Mouse (Mus musculus) Patski (cell line): ENCODE results near the gene Isca2. TPM values are rescaled to one million over a fixed set of nuclear protein-coding genes. Genes with fewer than 3 reads are reported as not detected.

Experiments
- ATAC-seq: fragments of 100-300 bp; one replicate; pipeline ENCODE4 v1.8.0; 2021
- CTCF ChIA-PET: fragments of 350-600 bp; sonication (Branson Sonifier 250); formaldehyde crosslinking; loops from one replicate; lab custom pipeline; 2022; ENCODE audit warnings: inconsistent platforms; lab: Charles Lee
- POLR2A ChIA-PET: fragments of 350-600 bp; sonication (Branson Sonifier 250); formaldehyde crosslinking; loops from one replicate; lab custom pipeline; 2022; ENCODE audit warnings: antibody characterized with exemption, inconsistent platforms; lab: Charles Lee
- DNase-seq: peaks from one replicate; pipeline ENCODE4 v3.0.0-alpha.2; 2011; ENCODE audit warnings: low read depth, low spot score
- H3K27me3 ChIP-seq: fragments of 371-371 bp; one replicate; pipeline ENCODE4 v1.5.1; 2021
- CTCF ChIP-seq: fragments of 100-300 bp; IDR thresholded peaks from one replicate; pipeline ENCODE4 v1.5.1; 2021
- in situ Hi-C: fragments of 300-500 bp; cut with MboI; formaldehyde crosslinking; loops from 3 replicates; pipeline ENCODE4 v1.11.1; 2018; ENCODE audit warnings: low pct_unique_long_range_greater_than_20kb, mixed read lengths
- polyA plus RNA-seq: library from polyadenylated mRNA; unstranded; gene quantifications from one replicate; pipeline ENCODE4 v1.2.3, GENCODE M21; 2021

Isca2 gene
- polyA plus RNA-seq, 1 experiment from 2014 or later: 58.9 TPM

GRCm38 (mm10) chr12:84752131-84752977 is 20.7 kb upstream of the Isca2 start:
- ATAC-seq (no peak), DNase-seq (no peak)
- ChIA-PET POLR2A (interaction anchor here (0.6 to 0.7 kb wide), 2 partner anchors 46 to 1031 kb away, joined by 3 to 6 read pairs; no protein-coding TSS in a partner anchor), CTCF (interaction anchor here (3.9 kb wide), 1 partner anchor 99 kb away, joined by 30 read pairs; no protein-coding TSS in a partner anchor)
- TF ChIP-seq CTCF: no peak
- H3K27me3 ChIP-seq: peaks cover 13% of the 10 kb centered on the region
- in situ Hi-C loops: loop anchor here (5.0 kb wide), 1 partner anchor 100 kb away; no protein-coding TSS in a partner anchor

GRCm38 (mm10) chr12:84755008-84755695 is 17.9 kb upstream of the Isca2 start:
- CTCF ChIA-PET: interaction anchor here (0.8 to 3.9 kb wide), 7 partner anchors 14 to 102 kb away, joined by 3 to 30 read pairs (median 3); no protein-coding TSS in a partner anchor
- in situ Hi-C loops: no loop called here

GRCm38 (mm10) chr12:84756016-84756415 is 17.0 kb upstream of the Isca2 start:
- ChIA-PET CTCF (interaction anchor here (1.4 to 3.9 kb wide), 2 partner anchors 42 to 103 kb away, joined by 3 to 30 read pairs; no protein-coding TSS in a partner anchor), POLR2A (no interaction called here)
- no peak for ATAC-seq
- no peaks in the 10 kb centered on the region for H3K27me3 ChIP-seq
- no peak for DNase-seq
- TF ChIP-seq CTCF: no peak
- in situ Hi-C loops: no loop called here

More at GRCm38 (mm10) chr12:84755008-84755695, 17.9 kb upstream of the Isca2 start:
- ATAC-seq (no peak), DNase-seq (no peak)
- no peaks in the 10 kb centered on the region for H3K27me3 ChIP-seq
- TF ChIP-seq CTCF: peak; percentile 74
- POLR2A ChIA-PET: no interaction called here

GRCm38 (mm10) chr12:84759063-84759462 is 14.0 kb upstream of the Isca2 start:
- no peaks in the 10 kb centered on the region for H3K27me3 ChIP-seq
- no peak for DNase-seq
- TF ChIP-seq CTCF: peak; percentile 72
- no peak for ATAC-seq
- ChIA-PET POLR2A (no interaction called here), CTCF (interaction anchor here (0.8 to 1.1 kb wide), 2 partner anchors 12 to 24 kb away, joined by 3 to 4 read pairs; no protein-coding TSS in a partner anchor)
- in situ Hi-C loops: no loop called here

GRCm38 (mm10) chr12:84762532-84762931 is 10.5 kb upstream of the Isca2 start:
- in situ Hi-C loops: no loop called here
- no peak for DNase-seq
- no peaks in the 10 kb centered on the region for H3K27me3 ChIP-seq
- no peak for ATAC-seq
- ChIA-PET CTCF (interaction anchor here (0.8 kb wide), 1 partner anchor 8 kb away, joined by 3 read pairs; no protein-coding TSS in a partner anchor), POLR2A (interaction anchor here (0.6 to 1.1 kb wide), 2 partner anchors 10 to 54 kb away, joined by 3 read pairs; partner anchors contain the start of genes Isca2 and Npc2)
- no peak for TF ChIP-seq CTCF

GRCm38 (mm10) chr12:84763577-84764218 is 9.4 kb upstream of the Isca2 start:
- CTCF ChIA-PET: interaction anchor here (0.9 to 1.0 kb wide), 2 partner anchors 110 to 213 kb away, joined by 3 read pairs; no protein-coding TSS in a partner anchor
- DNase-seq (no peak), ATAC-seq (no peak)
- POLR2A ChIA-PET: interaction anchor here (1.1 kb wide), 1 partner anchor 9 kb away, joined by 3 read pairs; the partner anchor contains the start of genes Isca2 and Npc2
- no peaks in the 10 kb centered on the region for H3K27me3 ChIP-seq
- TF ChIP-seq CTCF: no peak
- in situ Hi-C loops: no loop called here

GRCm38 (mm10) chr12:84764756-84765155 is 8.3 kb upstream of the Isca2 start:
- POLR2A ChIA-PET: no interaction called here
- no peaks in the 10 kb centered on the region for H3K27me3 ChIP-seq
- no peak for ATAC-seq
- in situ Hi-C loops: no loop called here
- CTCF ChIA-PET: interaction anchor here (1.0 kb wide), 1 partner anchor 111 kb away, joined by 3 read pairs; no protein-coding TSS in a partner anchor
- DNase-seq: no peak
- no peak for TF ChIP-seq CTCF

- no peaks in the 10 kb centered on the region for H3K27me3 ChIP-seq
- ChIA-PET POLR2A (interaction anchor here (0.6 kb wide), 2 partner anchors 164 to 476 kb away, joined by 3 read pairs; no protein-coding TSS in a partner anchor), CTCF (no interaction called here)
- DNase-seq: no peak
- in situ Hi-C loops: no loop called here
- ATAC-seq: no peak
- no peak for TF ChIP-seq CTCF
These were observed 7.5 kb upstream of the Isca2 start for GRCm38 (mm10) chr12:84765506-84765905.

- in situ Hi-C loops: no loop called here
- no peak for TF ChIP-seq CTCF
- ChIA-PET POLR2A (no interaction called here), CTCF (no interaction called here)
- H3K27me3 ChIP-seq: no peaks in the 10 kb centered on the region
- ATAC-seq: no peak
- DNase-seq: no peak
These were observed 6.8 kb upstream of the Isca2 start for GRCm38 (mm10) chr12:84766113-84766735.
